Mouse (Mus musculus): ENCODE results near the gene Arhgef17. TPM values are rescaled to one million over a fixed set of nuclear protein-coding genes. Genes with fewer than 3 reads are reported as not detected.

Arhgef17 gene
- polyA plus RNA-seq, 1 experiment from 2014 or later = 17.6 TPM

DNA sequence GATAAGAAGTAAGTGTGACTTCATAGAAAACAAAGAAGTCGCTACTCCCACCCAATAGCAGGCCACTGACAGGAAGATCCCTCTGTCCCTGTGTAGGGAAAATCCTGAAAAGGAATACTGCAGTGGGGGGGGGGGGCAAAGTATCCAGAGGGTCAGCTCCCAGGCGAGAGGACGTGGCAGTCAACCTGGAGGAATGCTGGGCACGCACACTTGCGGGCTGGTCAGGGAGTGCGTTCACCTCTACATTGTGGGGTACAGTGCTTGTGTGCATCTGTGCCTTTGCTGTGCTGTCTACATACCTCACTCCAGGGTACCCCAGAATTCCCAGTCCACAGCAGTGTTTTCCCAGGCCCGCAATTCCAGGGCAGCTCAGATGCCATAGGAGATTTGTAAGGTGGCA lies 34.1 kb upstream of the Arhgef17 start:
- no peak overlapping the region for H3K27ac ChIP-seq (ENCODE audit: low read length)
- no peaks in the 10 kb centered on the region for H3K9me3 ChIP-seq (replicated peaks; ENCODE audit: control insufficient read depth, low read length, poor library complexity, severe bottlenecking)
- H3K27me3 ChIP-seq (ENCODE audit: control insufficient read depth, insufficient read depth, low read depth, low read length) = no peaks in the 10 kb centered on the region
- ATAC-seq = no peak
- no peak overlapping the region for H3K4me2 ChIP-seq (ENCODE audit: low read length)
- no peak overlapping the region for H3K4me3 ChIP-seq (ENCODE audit: low read depth, low read length)
- H3K9ac ChIP-seq (ENCODE audit: low read depth, low read length) = no peak overlapping the region
- H3K4me1 ChIP-seq (ENCODE audit: control insufficient read depth, insufficient read depth, low read length) = no peaks in the 10 kb centered on the region
- WGBS = 73% methylated on average over 7 of the region's 7 CpGs
- no peaks in the 10 kb centered on the region for H3K36me3 ChIP-seq (ENCODE audit: control insufficient read depth, insufficient read depth, low read length)

DNA sequence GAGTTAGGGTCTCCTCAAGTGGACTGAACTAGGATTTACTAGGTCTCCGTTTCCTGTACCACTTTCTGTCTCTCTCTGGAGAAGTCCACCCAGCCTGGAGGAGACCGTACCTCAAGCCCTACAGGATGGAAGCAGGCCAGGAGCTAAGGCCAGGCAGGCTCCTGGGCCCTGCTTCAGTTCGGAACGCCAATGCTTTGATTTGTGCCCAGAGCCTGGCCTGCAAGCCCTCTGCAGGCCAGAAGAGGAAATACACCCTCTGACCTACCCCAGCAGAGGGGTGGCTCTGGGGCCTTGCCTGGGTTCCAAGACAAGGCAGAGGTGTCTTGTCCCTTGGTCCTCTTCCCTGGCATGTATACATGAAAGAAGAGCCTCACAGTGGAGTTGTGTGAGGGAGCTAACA lies 33.2 kb upstream of the Arhgef17 start:
- no peak overlapping the region for H3K27ac ChIP-seq (ENCODE audit: low read length)
- 31% methylated on average over 4 of the region's 4 CpGs for WGBS
- ATAC-seq = no peak

DNA sequence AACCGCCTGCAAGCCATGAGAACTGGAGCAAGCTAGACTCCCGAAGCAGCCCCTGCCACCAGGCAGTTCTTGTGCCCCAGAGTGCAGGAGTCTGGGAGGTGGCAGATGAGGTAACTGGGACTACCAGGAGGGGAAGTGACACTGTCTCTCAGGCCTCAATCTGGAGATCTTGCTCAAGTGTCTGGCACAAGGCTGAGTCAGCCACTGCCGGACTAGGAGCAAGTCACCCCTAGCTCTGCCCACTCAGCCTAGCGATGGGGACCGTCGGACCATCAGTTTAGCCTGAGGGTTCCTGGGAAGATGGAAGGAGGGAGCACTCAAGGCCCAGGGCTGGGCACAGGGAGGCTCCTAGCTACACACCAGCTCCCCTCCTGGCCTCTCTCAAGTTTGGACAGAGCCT lies 32.3 kb upstream of the Arhgef17 start:
- ATAC-seq = no peak
- 83% methylated on average over 6 of the region's 6 CpGs for WGBS

More for the DNA sequence above, 33.2 kb upstream of the Arhgef17 start:
- H3K4me1 ChIP-seq (ENCODE audit: control insufficient read depth, insufficient read depth, low read length) = no peaks in the 10 kb centered on the region
- H3K9me3 ChIP-seq (replicated peaks; ENCODE audit: control insufficient read depth, low read length, poor library complexity, severe bottlenecking) = no peaks in the 10 kb centered on the region
- no peaks in the 10 kb centered on the region for H3K27me3 ChIP-seq (ENCODE audit: control insufficient read depth, insufficient read depth, low read depth, low read length)
- H3K4me3 ChIP-seq (ENCODE audit: low read depth, low read length) = no peak overlapping the region
- H3K36me3 ChIP-seq (ENCODE audit: control insufficient read depth, insufficient read depth, low read length) = no peaks in the 10 kb centered on the region
- no peak overlapping the region for H3K4me2 ChIP-seq (ENCODE audit: low read length)
- H3K9ac ChIP-seq (ENCODE audit: low read depth, low read length) = no peak overlapping the region

DNA sequence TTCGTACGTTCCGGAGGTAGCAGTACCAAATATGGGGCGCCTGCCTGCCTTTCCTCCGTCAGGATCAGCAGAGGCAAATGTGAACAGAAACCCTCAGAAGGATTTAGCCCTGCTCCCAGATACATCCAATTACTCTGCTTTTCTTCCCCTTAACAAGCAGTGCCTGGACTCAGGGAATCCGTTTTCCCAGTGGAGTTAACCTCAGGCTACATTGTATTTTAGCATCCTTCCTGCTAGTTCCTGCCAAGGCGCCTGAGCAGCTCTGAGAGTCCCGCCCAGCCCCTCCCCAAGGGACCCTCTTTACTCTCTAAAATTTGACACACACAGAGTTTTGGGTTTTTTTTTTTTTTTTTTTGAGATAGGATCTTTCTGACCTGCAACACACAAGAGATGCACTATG lies 31.5 kb upstream of the Arhgef17 start:
- no peaks in the 10 kb centered on the region for H3K36me3 ChIP-seq (ENCODE audit: control insufficient read depth, insufficient read depth, low read length)
- H3K4me2 ChIP-seq (ENCODE audit: low read length) = no peak overlapping the region
- no peaks in the 10 kb centered on the region for H3K4me1 ChIP-seq (ENCODE audit: control insufficient read depth, insufficient read depth, low read length)
- WGBS = 51% methylated on average over 8 of the region's 8 CpGs
- H3K27ac ChIP-seq (ENCODE audit: low read length) = peak overlapping the region; percentile 48; the same call in 1 of the 2 replicates
- no peak overlapping the region for H3K4me3 ChIP-seq (ENCODE audit: low read depth, low read length)
- ATAC-seq = peak; percentile 17; the same call in 1 of the 2 replicates
- no peaks in the 10 kb centered on the region for H3K27me3 ChIP-seq (ENCODE audit: control insufficient read depth, insufficient read depth, low read depth, low read length)
- H3K9ac ChIP-seq (ENCODE audit: low read depth, low read length) = no peak overlapping the region
- no peaks in the 10 kb centered on the region for H3K9me3 ChIP-seq (replicated peaks; ENCODE audit: control insufficient read depth, low read length, poor library complexity, severe bottlenecking)

More for the DNA sequence above, 32.3 kb upstream of the Arhgef17 start:
- Histone ChIP-seq H3K4me2 (ENCODE audit: low read length) (no peak overlapping the region), H3K27me3 (ENCODE audit: control insufficient read depth, insufficient read depth, low read depth, low read length) (no peaks in the 10 kb centered on the region), H3K4me1 (ENCODE audit: control insufficient read depth, insufficient read depth, low read length) (no peaks in the 10 kb centered on the region), H3K4me3 (ENCODE audit: low read depth, low read length) (no peak overlapping the region), H3K9me3 (replicated peaks; ENCODE audit: control insufficient read depth, low read length, poor library complexity, severe bottlenecking) (no peaks in the 10 kb centered on the region), H3K9ac (ENCODE audit: low read depth, low read length) (no peak overlapping the region), H3K27ac (ENCODE audit: low read length) (no peak overlapping the region), H3K36me3 (ENCODE audit: control insufficient read depth, insufficient read depth, low read length) (no peaks in the 10 kb centered on the region)

DNA sequence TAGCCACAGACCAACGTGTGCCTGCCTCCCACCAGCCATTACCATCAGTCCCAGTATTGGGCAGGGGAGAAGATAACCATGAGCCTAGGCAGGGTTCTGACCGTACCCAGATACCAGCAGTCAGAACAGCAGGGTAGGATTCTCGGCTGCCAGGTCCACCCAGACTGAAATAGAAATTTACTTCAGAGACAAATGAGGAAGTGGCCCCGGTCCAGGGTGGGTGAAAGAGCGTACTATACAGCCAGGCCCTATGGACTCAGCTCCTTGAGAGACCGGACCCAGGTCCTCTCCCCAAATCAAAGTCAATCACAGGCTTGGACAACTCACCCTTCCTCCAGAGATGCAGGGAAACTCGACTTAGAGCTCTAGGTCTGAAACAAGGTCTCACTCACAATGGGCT lies 29.2 kb upstream of the Arhgef17 start:
- Histone ChIP-seq H3K4me3 (ENCODE audit: low read depth, low read length) (no peak overlapping the region), H3K9me3 (replicated peaks; ENCODE audit: control insufficient read depth, low read length, poor library complexity, severe bottlenecking) (no peaks in the 10 kb centered on the region), H3K9ac (ENCODE audit: low read depth, low read length) (no peak overlapping the region), H3K4me2 (ENCODE audit: low read length) (no peak overlapping the region), H3K27ac (ENCODE audit: low read length) (no peak overlapping the region), H3K36me3 (ENCODE audit: control insufficient read depth, insufficient read depth, low read length) (no peaks in the 10 kb centered on the region), H3K27me3 (ENCODE audit: control insufficient read depth, insufficient read depth, low read depth, low read length) (no peaks in the 10 kb centered on the region), H3K4me1 (ENCODE audit: control insufficient read depth, insufficient read depth, low read length) (no peaks in the 10 kb centered on the region)
- ATAC-seq = no peak
- 79% methylated on average over 7 of the region's 7 CpGs for WGBS

DNA sequence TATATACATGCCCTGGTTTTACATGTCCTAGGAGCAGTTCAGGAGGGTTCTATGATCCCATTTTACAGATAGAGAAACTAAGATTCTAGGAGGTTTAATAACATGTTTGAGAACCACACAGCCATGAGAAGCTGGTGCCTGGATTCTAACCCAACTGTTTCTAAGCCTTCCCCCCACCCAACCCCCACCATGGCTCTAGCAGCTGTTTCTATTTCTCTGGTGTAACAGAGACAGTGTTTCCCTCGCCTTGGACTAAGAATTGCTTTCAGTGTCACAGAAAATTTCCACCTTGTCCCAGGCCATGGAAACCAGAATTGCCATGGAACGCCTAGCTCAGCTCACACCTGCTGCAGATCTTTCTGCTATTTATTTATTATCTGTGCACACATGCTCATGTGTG lies 28.6 kb upstream of the Arhgef17 start:
- Histone ChIP-seq H3K27ac (ENCODE audit: low read length) (no peak overlapping the region), H3K4me2 (ENCODE audit: low read length) (no peak overlapping the region), H3K4me3 (ENCODE audit: low read depth, low read length) (no peak overlapping the region), H3K27me3 (ENCODE audit: control insufficient read depth, insufficient read depth, low read depth, low read length) (no peaks in the 10 kb centered on the region), H3K36me3 (ENCODE audit: control insufficient read depth, insufficient read depth, low read length) (no peaks in the 10 kb centered on the region), H3K4me1 (ENCODE audit: control insufficient read depth, insufficient read depth, low read length) (no peaks in the 10 kb centered on the region), H3K9ac (ENCODE audit: low read depth, low read length) (no peak overlapping the region), H3K9me3 (replicated peaks; ENCODE audit: control insufficient read depth, low read length, poor library complexity, severe bottlenecking) (no peaks in the 10 kb centered on the region)
- ATAC-seq = no peak
- 80% methylated on average over 2 of the region's 2 CpGs for WGBS

DNA sequence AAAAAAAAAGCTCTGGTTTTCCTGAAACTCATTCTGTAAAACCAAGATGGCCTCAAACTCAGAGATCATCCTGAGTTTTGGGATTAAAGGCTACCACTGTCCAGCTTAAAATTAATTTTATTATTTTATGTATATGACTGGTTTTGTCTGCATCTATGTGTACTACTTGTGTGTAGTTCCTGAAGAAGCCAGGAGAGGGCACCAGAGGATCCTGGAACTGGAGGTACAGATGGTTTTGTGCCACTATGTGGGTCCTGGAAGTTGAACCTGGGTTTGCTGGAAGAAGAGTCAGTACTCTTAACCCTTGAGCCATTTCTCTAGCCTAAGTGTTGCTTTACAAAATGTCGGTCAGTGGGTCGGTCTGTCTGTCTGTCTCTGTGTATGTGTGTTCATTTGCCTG lies 26.5 kb upstream of the Arhgef17 start:
- H3K9me3 ChIP-seq (replicated peaks; ENCODE audit: control insufficient read depth, low read length, poor library complexity, severe bottlenecking) = no peaks in the 10 kb centered on the region
- WGBS = 85% methylated on average over 2 of the region's 2 CpGs
- H3K4me1 ChIP-seq (ENCODE audit: control insufficient read depth, insufficient read depth, low read length) = no peaks in the 10 kb centered on the region
- no peak for ATAC-seq
- no peak overlapping the region for H3K4me2 ChIP-seq (ENCODE audit: low read length)
- H3K4me3 ChIP-seq (ENCODE audit: low read depth, low read length) = no peak overlapping the region
- H3K9ac ChIP-seq (ENCODE audit: low read depth, low read length) = no peak overlapping the region
- no peaks in the 10 kb centered on the region for H3K27me3 ChIP-seq (ENCODE audit: control insufficient read depth, insufficient read depth, low read depth, low read length)
- H3K36me3 ChIP-seq (ENCODE audit: control insufficient read depth, insufficient read depth, low read length) = no peaks in the 10 kb centered on the region
- H3K27ac ChIP-seq (ENCODE audit: low read length) = no peak overlapping the region

DNA sequence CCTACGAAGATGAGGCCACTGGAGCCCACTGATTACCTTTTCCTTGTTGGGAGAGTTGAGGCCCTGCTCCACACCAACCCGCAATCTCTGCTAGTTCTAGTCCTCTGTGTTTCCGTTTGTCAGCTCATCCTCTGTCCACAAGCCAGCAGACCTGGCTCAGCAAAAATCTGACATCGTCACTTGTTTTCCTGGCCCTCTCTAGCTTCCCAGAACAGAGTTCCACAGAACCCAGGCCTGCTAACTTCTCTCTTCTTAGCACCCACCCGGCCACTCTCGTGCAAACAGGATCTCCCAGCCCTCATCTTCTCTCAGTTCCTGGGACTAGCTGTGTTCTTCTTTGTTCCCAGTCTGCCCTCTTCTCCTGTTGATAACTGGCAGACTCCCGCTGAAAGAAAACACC lies 20.8 kb upstream of the Arhgef17 start:
- no peak overlapping the region for H3K27ac ChIP-seq (ENCODE audit: low read length)
- WGBS = 89% methylated on average over 7 of the region's 7 CpGs
- no peak for ATAC-seq
- no peak overlapping the region for H3K9ac ChIP-seq (ENCODE audit: low read depth, low read length)
- no peak overlapping the region for H3K4me3 ChIP-seq (ENCODE audit: low read depth, low read length)
- no peaks in the 10 kb centered on the region for H3K4me1 ChIP-seq (ENCODE audit: control insufficient read depth, insufficient read depth, low read length)
- H3K27me3 ChIP-seq (ENCODE audit: control insufficient read depth, insufficient read depth, low read depth, low read length) = no peaks in the 10 kb centered on the region
- H3K36me3 ChIP-seq (ENCODE audit: control insufficient read depth, insufficient read depth, low read length) = no peaks in the 10 kb centered on the region
- no peak overlapping the region for H3K4me2 ChIP-seq (ENCODE audit: low read length)
- H3K9me3 ChIP-seq (replicated peaks; ENCODE audit: control insufficient read depth, low read length, poor library complexity, severe bottlenecking) = no peaks in the 10 kb centered on the region

DNA sequence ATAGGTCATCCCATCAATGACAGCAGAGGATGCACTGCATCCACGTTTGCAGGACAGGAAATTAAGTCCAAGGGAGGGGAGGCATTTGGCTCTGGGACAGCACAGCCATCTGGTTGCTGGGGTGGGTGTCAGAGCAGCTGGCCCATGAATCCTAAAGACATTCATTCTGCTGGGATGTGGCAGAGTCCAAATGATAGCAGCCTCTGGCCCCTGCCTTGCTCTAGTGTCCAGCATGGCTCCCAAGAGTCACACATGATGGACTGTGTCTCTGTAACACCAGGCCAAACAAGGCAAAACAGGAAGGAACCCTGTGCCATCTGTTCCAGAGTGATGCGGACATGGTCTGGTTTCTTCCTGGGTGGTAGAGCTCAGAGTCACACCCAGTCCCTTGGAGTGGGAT lies 20.0 kb upstream of the Arhgef17 start:
- no peak overlapping the region for H3K9ac ChIP-seq (ENCODE audit: low read depth, low read length)

More for the DNA sequence above, 20.0 kb upstream of the Arhgef17 start:
- H3K4me3 ChIP-seq (ENCODE audit: low read depth, low read length) = no peak overlapping the region
- no peaks in the 10 kb centered on the region for H3K4me1 ChIP-seq (ENCODE audit: control insufficient read depth, insufficient read depth, low read length)
- no peak overlapping the region for H3K4me2 ChIP-seq (ENCODE audit: low read length)
- 62% methylated on average over 2 of the region's 2 CpGs for WGBS
- no peaks in the 10 kb centered on the region for H3K9me3 ChIP-seq (replicated peaks; ENCODE audit: control insufficient read depth, low read length, poor library complexity, severe bottlenecking)
- H3K27me3 ChIP-seq (ENCODE audit: control insufficient read depth, insufficient read depth, low read depth, low read length) = no peaks in the 10 kb centered on the region
- ATAC-seq = no peak
- H3K27ac ChIP-seq (ENCODE audit: low read length) = no peak overlapping the region
- no peaks in the 10 kb centered on the region for H3K36me3 ChIP-seq (ENCODE audit: control insufficient read depth, insufficient read depth, low read length)
